Mouse (Mus musculus) bone marrow macrophage, adult 2 months (primary cell): ENCODE data around the gene Zfp771.

Experiments used
- CTCF ChIP-seq: IDR thresholded peaks from 2 replicates; pipeline ENCODE4 v1.5.1; 2012; ENCODE audit warnings: low read depth, mild to moderate bottlenecking, low read length, moderate library complexity
- POLR2A ChIP-seq: IDR thresholded peaks from 2 replicates; pipeline ENCODE4 v1.6.1; 2012; ENCODE audit warnings: mild to moderate bottlenecking, low read depth, low read length, borderline replicate concordance

DNA sequence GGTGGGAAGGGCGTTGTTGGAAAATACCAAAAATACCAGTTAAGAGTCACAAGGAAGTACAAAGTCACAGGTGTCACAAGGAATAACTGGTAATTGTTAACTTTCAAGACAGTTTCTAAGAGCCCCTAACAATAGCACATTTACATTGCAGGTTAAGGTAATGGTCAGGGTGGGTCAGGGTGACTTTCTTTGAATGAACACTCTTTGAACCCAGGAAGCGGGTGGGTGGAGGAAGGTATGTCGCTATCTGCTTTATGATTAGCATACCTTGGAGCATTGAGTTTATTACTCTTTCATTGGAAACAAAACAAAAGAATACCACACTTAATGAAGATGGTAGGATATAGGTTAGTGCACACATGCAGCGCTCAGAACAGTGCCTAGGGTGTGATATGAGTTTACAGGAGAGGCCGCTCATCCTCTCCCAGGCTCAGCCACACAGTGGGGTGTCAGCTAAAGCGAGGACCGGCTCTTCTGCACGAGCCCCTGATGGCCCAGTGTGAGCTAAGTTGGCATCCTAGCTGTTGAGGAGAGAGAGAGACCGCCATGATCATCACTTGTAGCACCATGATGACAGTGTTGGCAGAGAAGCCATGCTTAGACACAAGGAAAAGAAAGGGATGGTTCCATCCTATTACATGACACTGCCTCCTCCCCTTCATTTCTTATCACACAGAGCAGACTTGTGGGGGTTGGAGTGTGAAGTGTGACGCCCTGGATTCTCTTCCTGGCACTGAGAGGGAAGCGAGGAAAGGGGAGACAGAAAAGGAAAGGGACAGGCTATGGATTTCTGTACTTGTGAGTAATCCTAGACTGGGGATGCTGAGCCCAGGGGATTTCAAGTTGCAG is 18.7 kb upstream of the Zfp771 start:
- TF ChIP-seq CTCF (no peak), POLR2A (no peak)
